Mouse (Mus musculus): ENCODE results near the gene Mpped2. TPM values are rescaled to one million over a fixed set of nuclear protein-coding genes. Genes with fewer than 3 reads are reported as not detected.

Gene Mpped2
- total and polyA plus RNA-seq, 3 experiments, result not detected

GRCm38 (mm10) chr2:106815898-106816297, 122.8 kb downstream of the Mpped2 start:
- TF ChIP-seq GABPA (IDR thresholded peaks at IDR 0.05; ENCODE audit: insufficient replicate concordance, low read depth, low read length) (no peak), CHD1 (IDR thresholded peaks at IDR 0.05; ENCODE audit: low read depth, low read length) (no peak), SMC3 (IDR thresholded peaks at IDR 0.05; ENCODE audit: low read depth, low read length) (no peak), TBP (conservative IDR thresholded peaks at IDR 0.05; ENCODE audit: low read depth, low read length) (no peak), POLR2A (IDR thresholded peaks at IDR 0.05; ENCODE audit: low read depth, low read length) (no peak), MAX (IDR thresholded peaks at IDR 0.05; ENCODE audit: low read length) (no peak), ELF1 (IDR thresholded peaks at IDR 0.05; ENCODE audit: low read depth, low read length) (no peak), E2F4 (IDR thresholded peaks at IDR 0.05; ENCODE audit: insufficient replicate concordance, low read depth, low read length) (no peak), BHLHE40 (IDR thresholded peaks at IDR 0.05; ENCODE audit: low read depth, low read length) (no peak), POLR2AphosphoS2 (IDR thresholded peaks at IDR 0.05; ENCODE audit: low read depth, low read length) (no peak), MYC (IDR thresholded peaks at IDR 0.05; ENCODE audit: low read depth, low read length) (no peak), SIN3A (IDR thresholded peaks at IDR 0.05; ENCODE audit: low read length) (no peak), KAT2A (IDR thresholded peaks at IDR 0.05; ENCODE audit: insufficient replicate concordance, low read length) (no peak), RCOR1 (conservative IDR thresholded peaks at IDR 0.05; ENCODE audit: low read depth, low read length) (no peak), MEF2A (IDR thresholded peaks at IDR 0.05; ENCODE audit: borderline replicate concordance, low read depth, low read length) (no peak), CHD2 (IDR thresholded peaks at IDR 0.05; ENCODE audit: low read length) (no peak), MAFK (IDR thresholded peaks at IDR 0.05; ENCODE audit: insufficient replicate concordance, low read length) (no peak), ZNF384 (IDR thresholded peaks at IDR 0.05; ENCODE audit: low read depth, low read length) (no peak)
- dilution Hi-C loops (cut with MboI; ENCODE audit: extremely low pct_ligation_motif_present, extremely low pct_unique_long_range_greater_than_20kb, low sequenced_read_pairs) (no loop called here), in situ Hi-C loops (cut with MboI; ENCODE audit: low pct_ligation_motif_present, low pct_unique_long_range_greater_than_20kb, low sequenced_read_pairs) (no loop called here)
- Histone ChIP-seq H3K4me2 (ENCODE audit: insufficient read depth, low read depth, poor library complexity, severe bottlenecking) (no peak overlapping the region), H3K9me3 (replicated peaks; ENCODE audit: low read length) (peaks cover 56% of the 10 kb centered on the region), H3K9ac (ENCODE audit: insufficient read depth, low read depth) (no peak overlapping the region), H3K27me3 (replicated peaks) (no peaks in the 10 kb centered on the region), H3K36me3 (replicated peaks in 1 of 2; ENCODE audit: control insufficient read depth in 1 of 2, insufficient read depth in 1 of 2, low read length in 1 of 2) (no peaks in the 10 kb centered on the region), H3K4me3 (replicated peaks in 1 of 3; ENCODE audit: low read depth in 2 of 3, low read length in 2 of 3, poor library complexity in 1 of 3) (no peak overlapping the region), H3K27ac (ENCODE audit: insufficient read depth, low read depth) (no peak overlapping the region), H3K79me2 (replicated peaks; ENCODE audit: control insufficient read depth, extremely low read depth, insufficient read depth, poor library complexity, severe bottlenecking) (no peaks in the 10 kb centered on the region), H3K4me1 (ENCODE audit: control insufficient read depth in 1 of 2, insufficient read depth in 2 of 2) (no peaks in the 10 kb centered on the region)
- DNase-seq (ENCODE audit: extremely low read depth), result no peak

GRCm38 (mm10) chr2:106821292-106821691, 128.2 kb downstream of the Mpped2 start:
- H3K4me2 ChIP-seq (ENCODE audit: insufficient read depth, low read depth, poor library complexity, severe bottlenecking), result no peak overlapping the region
- no peaks in the 10 kb centered on the region for H3K79me2 ChIP-seq (replicated peaks; ENCODE audit: control insufficient read depth, extremely low read depth, insufficient read depth, poor library complexity, severe bottlenecking)
- H3K36me3 ChIP-seq (replicated peaks in 1 of 2; ENCODE audit: control insufficient read depth in 1 of 2, insufficient read depth in 1 of 2, low read length in 1 of 2), result no peaks in the 10 kb centered on the region
- no peak overlapping the region for H3K9ac ChIP-seq (ENCODE audit: insufficient read depth, low read depth)
- DNase-seq (ENCODE audit: extremely low read depth), result no peak
- no peak overlapping the region for H3K4me3 ChIP-seq (replicated peaks in 1 of 3; ENCODE audit: low read depth in 2 of 3, low read length in 2 of 3, poor library complexity in 1 of 3)
- in situ Hi-C loops (cut with MboI; ENCODE audit: low pct_ligation_motif_present, low pct_unique_long_range_greater_than_20kb, low sequenced_read_pairs) (no loop called here), dilution Hi-C loops (cut with MboI; ENCODE audit: extremely low pct_ligation_motif_present, extremely low pct_unique_long_range_greater_than_20kb, low sequenced_read_pairs) (no loop called here)
- H3K4me1 ChIP-seq (ENCODE audit: control insufficient read depth in 1 of 2, insufficient read depth in 2 of 2), result no peaks in the 10 kb centered on the region
- no peak overlapping the region for H3K27ac ChIP-seq (ENCODE audit: insufficient read depth, low read depth)
- no peaks in the 10 kb centered on the region for H3K27me3 ChIP-seq (replicated peaks)
- TF ChIP-seq ZC3H11A (IDR thresholded peaks at IDR 0.05; ENCODE audit: low read depth, low read length), result no peak
- TF ChIP-seq NELFE (IDR thresholded peaks at IDR 0.05; ENCODE audit: low read depth, low read length), result no peak
- no peak for TF ChIP-seq ZMIZ1 (IDR thresholded peaks at IDR 0.05; ENCODE audit: low read depth, low read length)
- TF ChIP-seq NRF1 (IDR thresholded peaks at IDR 0.05; ENCODE audit: low read depth, low read length), result no peak
- no peak for TF ChIP-seq USF1 (IDR thresholded peaks at IDR 0.05; ENCODE audit: low read depth, low read length)
- TF ChIP-seq RCOR1 (conservative IDR thresholded peaks at IDR 0.05; ENCODE audit: low read depth, low read length), result no peak
- TF ChIP-seq RAD21 (IDR thresholded peaks at IDR 0.05; ENCODE audit: low read depth, low read length), result no peak
- TF ChIP-seq ZNF384 (IDR thresholded peaks at IDR 0.05; ENCODE audit: low read depth, low read length), result no peak
- TF ChIP-seq ELF1 (IDR thresholded peaks at IDR 0.05; ENCODE audit: low read depth, low read length), result no peak
- no peak for TF ChIP-seq SIN3A (IDR thresholded peaks at IDR 0.05; ENCODE audit: low read length)
- TF ChIP-seq POLR2AphosphoS2 (IDR thresholded peaks at IDR 0.05; ENCODE audit: low read depth, low read length), result no peak
- TF ChIP-seq KAT2A (IDR thresholded peaks at IDR 0.05; ENCODE audit: insufficient replicate concordance, low read length), result no peak
- no peak for TF ChIP-seq CHD1 (IDR thresholded peaks at IDR 0.05; ENCODE audit: low read depth, low read length)
- no peak for TF ChIP-seq ZKSCAN1 (IDR thresholded peaks at IDR 0.05; ENCODE audit: borderline replicate concordance, low read depth, low read length)
- no peak for TF ChIP-seq CTCF (conservative IDR thresholded peaks at IDR 0.05 in 1 of 2, IDR thresholded peaks at IDR 0.05 in 1 of 2; ENCODE audit: low read depth in 2 of 2, low read length in 2 of 2)
- no peak for TF ChIP-seq UBTF (IDR thresholded peaks at IDR 0.05; ENCODE audit: low read depth, low read length)
- no peak for TF ChIP-seq IRF4 (IDR thresholded peaks at IDR 0.05; ENCODE audit: low read depth, low read length)
- TF ChIP-seq EP300 (IDR thresholded peaks at IDR 0.05; ENCODE audit: low read length), result no peak
- peaks cover 77% of the 10 kb centered on the region for H3K9me3 ChIP-seq (replicated peaks; ENCODE audit: low read length)

Measured in CH12.LX (cell line).